Mouse (Mus musculus) urinary bladder, adult 2 months (tissue): ENCODE results near the gene Ank2. TPM values are rescaled to one million over a fixed set of nuclear protein-coding genes. Genes with fewer than 3 reads are reported as not detected.

ENCODE experiments used
- DNase-seq: peaks from one replicate; pipeline ENCODE4 v3.0.0; 2022; ENCODE audit warnings: low spot score
- polyA plus RNA-seq: library from polyadenylated mRNA; depleted of rRNA; stranded (reverse); fragments of >200 nt; gene quantifications from 2 replicates; pipeline ENCODE4 v1.2.3, GENCODE M21; 2012

The Ank2 gene
- polyA plus RNA-seq, 1 experiment = 7.9 TPM

DNA sequence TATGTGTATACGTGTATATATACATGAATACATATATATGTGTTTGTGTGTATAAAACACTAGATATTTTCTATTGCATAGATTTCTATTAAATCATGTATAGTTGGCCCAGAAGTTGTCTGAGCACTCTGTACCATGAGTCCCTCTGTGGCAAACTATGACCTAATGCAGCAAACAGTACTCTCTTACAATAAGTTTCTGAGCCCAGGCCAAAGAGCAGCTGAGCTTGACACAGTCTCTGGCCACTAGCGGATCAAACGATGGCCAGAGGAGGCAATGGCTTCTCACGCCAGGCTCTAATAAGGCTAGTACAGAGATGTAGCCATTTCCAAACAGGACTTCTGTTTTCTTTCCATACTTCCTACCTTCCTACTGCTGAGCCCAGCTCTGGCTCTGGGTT lies 380.4 kb downstream of the Ank2 start:
- DNase-seq = no peak

DNA sequence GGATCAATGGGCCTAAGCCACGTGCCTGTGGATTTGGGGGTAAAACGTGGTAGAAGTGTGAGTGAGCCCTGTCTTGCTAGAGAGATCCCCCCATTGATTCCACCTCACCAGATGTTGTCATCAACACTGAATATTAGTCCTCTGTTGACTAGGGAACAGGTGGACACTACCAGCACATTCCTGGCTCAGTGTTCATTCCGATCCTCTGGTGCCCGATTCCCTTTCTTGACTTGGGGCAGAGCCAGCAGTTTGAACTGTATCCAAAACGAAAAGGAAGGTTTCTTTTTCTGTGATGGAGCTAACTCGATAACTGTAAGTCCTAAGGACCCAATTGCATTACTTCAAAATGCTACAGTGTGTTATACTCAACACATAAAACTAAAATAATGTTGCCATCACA lies 382.9 kb downstream of the Ank2 start:
- no peak for DNase-seq

DNA sequence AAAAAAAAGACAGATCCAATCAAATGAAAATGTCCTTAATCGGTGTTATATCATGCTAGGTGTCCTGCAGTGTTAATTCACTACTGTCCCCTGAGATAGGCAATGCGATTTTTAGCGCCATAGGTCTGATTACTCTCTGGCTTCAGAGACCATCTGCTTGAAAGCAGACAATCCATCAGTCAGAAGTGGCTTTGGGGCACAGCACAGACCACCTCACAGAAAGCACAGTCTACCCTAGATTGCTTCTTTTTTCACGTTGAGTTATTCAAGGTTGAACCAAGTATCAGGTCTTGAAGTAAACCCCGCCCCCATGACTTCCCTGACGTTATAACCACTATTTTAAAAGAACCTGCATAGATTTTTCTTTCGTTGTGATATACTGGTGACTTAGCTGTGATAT lies 385.9 kb downstream of the Ank2 start:
- DNase-seq = no peak

- DNase-seq = no peak
Measured at GRCm38 (mm10) chr3:127109413-127109812, 389.7 kb downstream of the Ank2 start.

DNA sequence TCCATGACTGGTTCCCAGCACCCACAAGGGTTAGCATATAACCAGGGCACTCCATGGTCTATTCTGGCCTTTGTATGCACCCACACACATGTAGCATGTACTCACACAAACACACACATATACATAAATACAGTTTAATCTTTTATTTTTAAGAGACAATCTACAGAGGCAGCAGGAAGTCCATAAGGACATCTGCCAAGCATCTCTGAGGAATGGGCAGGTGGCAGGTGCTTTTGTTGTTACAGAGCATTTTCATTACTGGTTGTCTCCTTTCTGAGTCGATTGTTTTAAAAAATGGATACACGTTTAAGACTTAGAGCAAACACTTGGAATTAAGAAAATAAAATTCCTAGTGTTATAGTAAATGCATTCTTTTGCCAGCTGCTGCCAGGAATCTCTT lies 390.7 kb downstream of the Ank2 start:
- DNase-seq = no peak

DNA sequence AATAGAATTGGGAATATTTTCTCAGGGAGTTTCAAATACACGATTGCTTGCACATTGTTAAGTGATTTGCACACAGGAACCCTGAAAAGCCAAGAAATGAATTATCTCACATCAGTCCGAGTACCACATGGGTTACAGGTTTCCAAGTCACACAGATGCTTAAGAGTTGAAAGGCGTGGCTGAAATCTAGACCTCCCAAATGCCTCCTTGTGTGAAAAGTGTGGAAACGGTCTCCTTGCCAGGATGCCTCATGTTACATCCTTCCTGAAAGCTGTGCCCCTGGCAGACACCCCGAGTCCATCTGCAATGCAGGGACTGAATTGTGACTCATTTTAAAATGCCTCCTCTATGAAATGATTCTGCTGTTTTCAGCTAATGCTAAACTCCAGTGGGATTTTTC lies 391.9 kb downstream of the Ank2 start:
- no peak for DNase-seq

DNA sequence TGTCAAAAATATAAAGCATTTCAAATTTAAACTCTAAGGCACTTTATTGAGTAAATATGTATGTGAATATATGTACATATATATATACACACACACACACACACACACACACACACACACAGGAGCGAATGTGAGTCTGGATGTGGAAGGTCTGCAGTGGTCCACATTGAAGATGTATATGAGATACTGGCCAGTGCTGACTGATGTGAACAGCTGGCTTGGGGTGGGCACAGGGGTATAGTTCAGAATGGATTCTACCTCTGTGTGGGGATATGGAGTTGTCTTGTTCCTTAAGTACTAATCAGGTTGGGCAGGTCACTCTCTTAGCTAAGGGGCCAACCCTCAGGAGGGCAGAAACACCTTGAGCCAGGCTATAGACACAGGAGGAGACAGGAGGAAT lies 397.8 kb downstream of the Ank2 start:
- no peak for DNase-seq

- DNase-seq = no peak
Measured at GRCm38 (mm10) chr3:127097745-127098144, 401.4 kb downstream of the Ank2 start.

DNA sequence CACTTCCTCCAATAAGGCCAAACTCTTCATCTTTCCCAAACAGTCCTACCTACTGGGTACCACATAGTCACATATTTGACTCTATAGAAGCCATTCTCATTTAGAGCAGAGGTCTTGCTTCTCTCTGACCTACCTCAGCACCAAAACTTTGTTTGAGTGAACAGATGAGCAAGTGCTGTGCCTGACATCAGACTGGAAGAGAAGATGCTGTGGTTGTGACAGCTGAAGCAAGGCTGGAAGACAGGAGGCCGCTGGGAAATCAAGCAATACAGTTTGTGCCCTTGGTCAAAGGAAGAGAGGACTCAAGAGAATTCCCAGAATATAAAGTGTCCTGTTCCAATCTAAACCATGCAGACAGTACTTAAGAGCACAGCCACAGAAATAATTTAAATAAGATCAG lies 402.0 kb downstream of the Ank2 start:
- no peak for DNase-seq

DNA sequence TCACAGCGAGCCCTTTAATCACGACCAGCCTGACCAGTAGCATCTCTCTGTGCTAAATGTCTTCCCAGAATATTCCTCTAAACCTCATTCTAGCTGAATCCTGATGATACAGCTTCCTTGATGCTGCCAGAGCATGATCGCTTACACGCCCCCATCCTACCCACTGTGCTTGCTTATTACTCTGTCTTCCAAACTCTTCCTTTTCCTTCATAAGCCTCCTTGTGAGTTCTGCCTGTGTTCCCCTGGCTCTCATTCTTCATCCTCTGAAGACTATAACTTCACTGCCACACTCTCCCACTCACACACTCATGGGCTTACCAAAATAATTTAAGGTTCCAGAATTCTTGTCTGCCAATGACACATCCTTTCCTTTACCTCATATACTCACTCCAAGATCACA lies 405.5 kb downstream of the Ank2 start:
- no peak for DNase-seq

DNA sequence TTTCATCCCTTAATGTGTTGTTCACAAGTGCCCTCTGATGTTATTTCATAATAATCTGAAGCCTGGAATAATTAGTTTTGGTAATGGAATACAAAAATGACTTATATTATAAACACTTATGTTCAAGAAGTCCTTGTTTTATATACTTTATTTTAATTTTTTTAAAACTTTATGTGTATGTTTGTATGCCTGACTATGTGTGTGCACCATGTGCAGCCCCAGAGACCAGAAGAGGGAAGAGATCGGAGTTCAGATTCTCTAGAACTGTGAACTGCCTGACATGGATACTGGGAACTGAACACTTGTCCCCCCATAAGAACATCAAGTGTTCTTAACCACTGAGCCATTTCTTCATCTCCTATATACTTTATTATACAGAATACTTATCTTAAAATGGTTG lies 411.6 kb downstream of the Ank2 start:
- DNase-seq = no peak

- no peak for DNase-seq
Measured at GRCm38 (mm10) chr3:127086834-127087506, 412.2 kb downstream of the Ank2 start.

GRCm38 (mm10) chr3:127077369-127077768 lies 421.8 kb downstream of the Ank2 start:
- no peak for DNase-seq

- no peak for DNase-seq
Measured at GRCm38 (mm10) chr3:127075531-127076280, 423.4 kb downstream of the Ank2 start.

DNA sequence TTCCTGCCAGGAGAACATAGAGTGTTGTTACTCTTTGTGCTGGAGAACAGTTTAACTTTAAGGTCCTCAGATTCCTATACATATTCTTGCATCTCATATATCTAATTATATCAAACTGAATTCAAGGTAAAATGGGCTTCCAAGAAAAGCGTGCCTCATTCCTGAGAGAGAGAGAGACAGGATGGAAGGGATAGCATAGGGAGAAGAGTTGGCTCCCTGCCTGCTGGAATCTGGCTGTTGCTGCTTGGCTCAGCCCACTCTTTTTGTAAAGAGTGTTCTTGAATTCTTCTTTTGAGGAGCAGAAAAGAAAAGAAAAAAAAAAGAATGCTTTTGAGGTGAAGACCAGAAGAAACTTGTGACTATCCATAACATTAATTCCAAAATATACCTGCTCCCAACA lies 427.7 kb downstream of the Ank2 start:
- DNase-seq = no peak

GRCm38 (mm10) chr3:127063654-127064386 lies 435.3 kb downstream of the Ank2 start:
- no peak for DNase-seq

DNA sequence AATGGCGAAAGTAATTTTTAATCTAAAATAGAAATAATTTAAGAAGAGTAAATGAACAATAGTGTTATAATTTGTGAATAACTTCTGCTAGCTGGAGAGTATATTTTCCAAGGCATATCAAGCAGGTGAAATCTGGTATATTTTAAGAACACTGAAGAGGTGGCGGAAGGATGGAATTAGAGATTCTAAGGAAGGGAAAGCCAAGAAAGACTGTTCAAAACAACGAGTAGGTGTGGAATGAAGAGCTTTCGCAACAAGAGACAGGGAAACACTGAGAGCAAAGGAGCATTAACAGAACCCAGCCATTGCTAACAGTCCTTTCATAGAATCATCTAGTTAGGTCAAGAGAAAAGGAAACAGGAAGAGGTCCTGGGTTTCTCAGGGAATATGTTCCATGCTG lies 439.5 kb downstream of the Ank2 start:
- DNase-seq = no peak

DNA sequence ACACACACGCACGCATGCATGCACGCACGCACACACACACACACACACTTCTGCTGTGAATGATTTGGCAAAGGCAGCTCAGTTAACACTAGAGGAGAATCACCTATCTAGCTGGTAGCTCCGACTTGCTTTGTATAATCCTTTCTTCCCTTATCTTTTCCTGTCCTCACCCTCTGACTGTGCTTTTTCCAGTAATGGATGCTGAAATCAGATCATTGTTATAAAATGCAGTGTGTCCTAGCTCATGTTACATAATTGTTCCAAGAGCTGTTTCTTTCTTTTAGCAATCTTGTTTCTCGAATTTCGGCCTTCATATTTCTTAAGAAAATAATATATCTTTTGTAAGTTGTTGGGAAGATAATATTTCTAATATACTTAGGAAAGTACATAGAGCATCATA lies 457.9 kb downstream of the Ank2 start:
- DNase-seq = no peak

DNA sequence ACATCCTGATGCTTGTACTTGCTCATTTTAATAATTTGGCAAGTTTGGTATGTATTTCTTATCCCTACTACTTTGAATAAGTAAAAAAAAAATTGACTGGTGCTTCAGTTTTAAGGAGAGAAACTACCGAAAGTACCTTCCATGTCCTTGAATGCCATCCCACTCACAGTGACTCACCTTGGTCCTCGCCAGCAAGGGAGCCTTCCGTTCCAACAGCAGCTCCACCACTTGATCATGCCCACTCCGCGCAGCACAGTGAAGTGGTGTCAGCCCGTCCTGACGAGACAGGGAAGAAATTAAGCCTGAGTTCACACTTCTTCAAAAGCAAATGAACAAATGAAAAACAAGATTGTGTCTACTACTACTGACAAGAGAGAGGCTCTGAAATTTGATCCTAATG lies 460.6 kb downstream of the Ank2 start:
- no peak for DNase-seq

DNA sequence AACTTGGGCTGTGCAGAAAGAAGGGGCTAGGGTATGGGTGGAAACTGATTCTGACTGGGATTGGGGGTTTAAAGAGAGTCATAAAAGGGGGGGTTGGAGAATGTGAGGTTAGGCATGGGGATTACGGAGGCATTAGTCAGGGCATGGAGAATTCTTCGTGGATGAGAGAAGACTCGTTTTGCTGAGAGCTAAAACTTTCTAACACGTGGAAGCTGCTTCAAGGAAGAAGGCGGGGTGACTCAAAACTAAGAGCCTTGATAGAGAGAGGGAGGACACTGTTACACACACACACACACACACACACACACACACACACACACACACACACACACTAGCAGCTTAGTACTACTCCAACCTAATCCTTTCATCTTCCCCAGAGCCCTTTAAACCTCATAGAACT lies 463.0 kb downstream of the Ank2 start:
- no peak for DNase-seq

DNA sequence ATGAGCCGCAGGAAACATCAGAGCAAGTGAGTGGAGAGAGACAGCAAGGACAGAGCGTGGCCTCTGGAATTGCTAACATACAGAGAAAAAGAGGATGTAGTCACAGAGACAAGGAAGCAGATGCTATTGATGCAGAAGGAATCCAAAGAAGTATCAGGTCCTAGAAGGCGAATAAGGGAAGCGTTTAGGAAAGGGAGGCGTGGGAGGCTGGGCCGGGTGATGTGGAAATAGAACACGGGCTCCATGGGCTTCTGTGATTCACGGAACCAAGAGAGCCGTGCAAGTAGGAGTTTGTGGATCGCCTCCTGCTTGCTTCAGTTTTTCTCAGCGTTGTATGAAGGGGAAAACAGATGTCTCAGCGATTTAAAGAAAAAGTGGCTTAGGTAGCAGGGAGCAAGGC lies 463.6 kb downstream of the Ank2 start:
- DNase-seq = no peak

GRCm38 (mm10) chr3:127034983-127035382 lies 464.2 kb downstream of the Ank2 start:
- no peak for DNase-seq

GRCm38 (mm10) chr3:127023992-127024391 lies 475.2 kb downstream of the Ank2 start:
- no peak for DNase-seq
